Mouse (Mus musculus) limb, embryonic 10.5 days (tissue): ENCODE measurements around the gene Eif4h. TPM values are rescaled to one million over a fixed set of nuclear protein-coding genes. Genes with fewer than 3 reads are reported as not detected.
A peak's percentile ranks its signal among the peaks of the same experiment; 100 is the strongest.

ENCODE experiments used
- DNase-seq: peaks from one replicate; pipeline ENCODE4 v3.0.0-alpha.2; 2017; ENCODE audit warnings: low spot score
- H3K27ac ChIP-seq: fragments of 300-500 bp; sonication (generic); 2 replicates; pipeline ENCODE4 v1.5.1; 2016; ENCODE audit warnings: mild to moderate bottlenecking
- H3K27me3 ChIP-seq: fragments of 300-500 bp; sonication (generic); 2 replicates; pipeline ENCODE4 v1.6.1; 2016; ENCODE audit warnings: low read depth, mild to moderate bottlenecking; ENCODE audit not compliant: poor library complexity, severe bottlenecking
- H3K36me3 ChIP-seq: fragments of 300-500 bp; sonication (generic); 2 replicates; pipeline ENCODE4 v1.6.1; 2016; ENCODE audit warnings: mild to moderate bottlenecking, moderate library complexity
- H3K4me1 ChIP-seq: fragments of 300-500 bp; sonication (generic); 2 replicates; pipeline ENCODE4 v1.6.1; 2016
- H3K4me3 ChIP-seq: fragments of 300-500 bp; sonication (generic); 2 replicates; pipeline ENCODE4 v1.5.1; 2016; ENCODE audit warnings: mild to moderate bottlenecking, moderate library complexity
- H3K9me3 ChIP-seq: fragments of 300-500 bp; sonication (generic); replicated peaks from 2 replicates; pipeline ENCODE4 v1.6.1; 2016; ENCODE audit warnings: mild to moderate bottlenecking
- WGBS: fragments of 180-500 bp; shearing (Covaris S2); methylation state at CpG from one replicate; pipeline ENCODE4 v1.1.7; 2016; 5-methylcytosine and 5-hydroxymethylcytosine counted together
- polyA plus RNA-seq: library from polyadenylated mRNA; unstranded; fragments of >200 nt; fragmentation: Nextera tagmentation; extraction: Ambion mirVana; gene quantifications from 2 replicates; pipeline ENCODE4 v1.2.1, GENCODE M21; 2016

Gene Eif4h
- polyA plus RNA-seq, 1 experiment from 2014 or later: 664 TPM

DNA sequence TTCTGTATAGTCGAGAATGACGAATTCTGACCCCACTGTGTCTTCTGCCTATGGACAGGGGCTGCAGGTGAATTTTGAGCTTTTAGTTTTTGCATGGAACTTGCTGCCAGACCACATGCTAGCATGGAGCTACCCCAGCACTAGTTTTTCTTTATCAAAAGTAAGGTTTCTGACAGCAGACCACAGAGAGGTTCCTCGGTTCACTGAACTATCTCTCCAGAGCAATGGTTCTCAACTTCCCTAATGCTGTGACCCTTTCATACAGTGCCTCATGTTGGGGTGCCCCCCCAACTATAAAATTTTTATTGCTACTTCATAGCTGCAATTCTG, 55.4 kb downstream of the Eif4h start:
- Histone ChIP-seq H3K4me1 (peaks cover 17% of the 10 kb centered on the region), H3K27me3 (no peaks in the 10 kb centered on the region), H3K4me3 (peak overlapping the region; percentile 93), H3K9me3 (no peaks in the 10 kb centered on the region), H3K27ac (no peak overlapping the region), H3K36me3 (peaks cover 40% of the 10 kb centered on the region)
- no peak for DNase-seq
- WGBS: 89% methylated on average over 3 of the region's 3 CpGs

DNA sequence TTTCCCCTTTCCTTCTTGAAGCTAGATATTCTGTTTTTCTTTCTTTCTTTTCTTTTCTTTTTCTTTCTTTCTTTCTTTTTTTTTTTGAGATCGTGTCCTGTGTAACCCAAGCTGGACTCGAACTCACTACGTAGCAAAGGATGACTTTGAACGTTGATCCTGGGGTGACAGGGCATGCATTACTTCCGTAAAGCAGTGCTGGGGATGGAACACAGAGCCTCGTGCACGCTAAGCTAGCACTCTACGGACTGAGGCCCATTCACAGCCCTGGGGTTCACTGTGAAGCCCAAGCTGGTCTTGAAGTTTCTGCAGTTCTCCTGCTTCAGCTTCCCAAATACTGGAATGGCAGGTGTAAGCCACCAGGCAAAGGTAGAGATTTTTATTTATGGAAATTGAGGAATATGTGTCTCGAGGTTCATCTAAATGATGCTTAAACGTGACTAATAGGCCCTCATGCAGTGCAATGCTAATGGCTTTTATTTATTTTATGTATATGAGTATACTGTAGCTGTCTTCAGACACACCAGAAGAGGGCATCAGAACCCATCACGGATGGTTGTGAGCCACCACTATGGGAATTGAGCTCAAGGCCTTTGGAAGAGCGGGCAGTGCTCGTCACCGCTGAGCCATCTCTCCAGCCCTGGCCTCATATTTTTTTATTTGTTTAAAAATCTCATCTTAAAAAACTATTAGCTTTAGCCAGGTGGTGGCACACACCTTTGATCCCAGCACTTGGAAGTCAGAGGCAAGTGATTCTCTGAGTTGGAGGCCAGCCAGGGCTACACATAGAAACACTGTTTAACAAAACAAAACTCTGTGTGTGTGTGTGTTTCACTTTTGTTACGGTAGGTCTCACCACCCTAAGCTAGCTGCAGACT, 56.0 kb downstream of the Eif4h start:
- Histone ChIP-seq H3K4me3 (peak overlapping the region; percentile 93), H3K27me3 (no peaks in the 10 kb centered on the region), H3K27ac (peak overlapping the region; percentile 90), H3K9me3 (no peaks in the 10 kb centered on the region), H3K36me3 (peaks cover 34% of the 10 kb centered on the region), H3K4me1 (peaks cover 17% of the 10 kb centered on the region)
- DNase-seq: no peak
- WGBS: 35% methylated on average over 15 of the region's 15 CpGs

DNA sequence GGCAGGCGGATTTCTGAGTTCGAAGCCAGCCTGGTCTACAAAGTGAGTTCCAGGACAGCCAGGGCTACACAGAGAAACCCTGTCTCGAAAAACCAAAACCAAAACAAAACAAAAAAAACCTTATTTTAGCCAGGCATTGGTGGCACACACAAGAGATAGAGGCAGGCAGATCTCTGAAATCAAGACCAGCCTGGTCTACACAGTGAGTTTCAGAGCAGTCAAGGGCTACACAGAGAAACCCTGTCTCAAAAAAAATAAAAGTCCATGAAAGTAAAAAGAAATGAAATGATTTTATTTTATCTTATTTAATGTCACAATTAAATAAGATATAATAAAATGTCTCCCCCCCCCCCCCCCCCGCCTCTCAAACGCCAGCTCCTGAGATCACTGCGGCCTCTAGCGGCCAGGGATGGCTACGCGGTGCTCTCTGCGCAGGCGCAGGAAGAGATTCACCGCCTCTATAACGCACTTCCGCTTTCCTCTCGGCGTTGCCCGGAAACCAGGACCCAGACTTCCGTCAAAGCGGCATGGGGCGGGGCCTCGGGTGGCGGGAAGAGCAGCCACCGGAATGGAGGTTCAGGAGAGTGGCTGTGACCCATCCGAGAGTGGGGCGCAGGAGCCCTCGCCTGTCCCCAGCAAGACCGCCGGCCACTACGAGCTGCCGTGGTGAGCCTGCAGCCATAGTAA, 56.9 kb downstream of the Eif4h start:
- 8% methylated on average over 27 of the region's 30 CpGs for WGBS
- H3K27ac ChIP-seq: peak overlapping the region; percentile 90
- H3K9me3 ChIP-seq: no peaks in the 10 kb centered on the region
- peak; percentile 98 for DNase-seq
- H3K27me3 ChIP-seq: no peaks in the 10 kb centered on the region
- peak overlapping the region; percentile 93 for H3K4me3 ChIP-seq
- H3K4me1 ChIP-seq: peaks cover 17% of the 10 kb centered on the region
- peaks cover 25% of the 10 kb centered on the region for H3K36me3 ChIP-seq

DNA sequence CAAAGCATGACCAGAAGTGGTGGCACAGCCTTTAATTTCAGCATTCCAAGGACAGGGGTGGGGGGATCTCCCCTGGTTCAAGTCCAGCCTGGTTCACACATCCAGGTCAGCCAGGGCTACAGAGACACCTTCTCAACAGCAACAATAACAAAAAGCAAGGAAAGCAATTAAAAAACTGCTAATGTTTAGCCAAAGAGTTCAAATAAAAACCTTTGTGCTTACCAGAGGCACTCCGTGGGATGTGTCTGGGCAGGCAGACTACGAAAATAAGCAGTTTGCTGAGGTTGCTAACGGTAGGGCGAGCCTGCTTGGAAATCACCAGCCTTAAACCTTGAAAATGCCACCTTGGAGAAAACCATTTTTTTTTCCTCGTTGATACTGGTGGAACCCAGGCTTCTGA, 58.1 kb downstream of the Eif4h start, which contains the start of gene Rfc2:
Gene Rfc2, plus strand, starts transcription at position 221 of the 400 bp plus-strand sequence.
- Histone ChIP-seq H3K4me3 (no peak within 1 kb of the TSS), H3K9me3 (no peaks in the 10 kb centered on the region), H3K36me3 (peaks cover 13% of the 10 kb centered on the region), H3K4me1 (peaks cover 17% of the 10 kb centered on the region), H3K27me3 (no peaks in the 10 kb centered on the region), H3K27ac (no peak within 1 kb of the TSS)
- no peak for DNase-seq
- 82% methylated on average over 5 of the region's 5 CpGs for WGBS

DNA sequence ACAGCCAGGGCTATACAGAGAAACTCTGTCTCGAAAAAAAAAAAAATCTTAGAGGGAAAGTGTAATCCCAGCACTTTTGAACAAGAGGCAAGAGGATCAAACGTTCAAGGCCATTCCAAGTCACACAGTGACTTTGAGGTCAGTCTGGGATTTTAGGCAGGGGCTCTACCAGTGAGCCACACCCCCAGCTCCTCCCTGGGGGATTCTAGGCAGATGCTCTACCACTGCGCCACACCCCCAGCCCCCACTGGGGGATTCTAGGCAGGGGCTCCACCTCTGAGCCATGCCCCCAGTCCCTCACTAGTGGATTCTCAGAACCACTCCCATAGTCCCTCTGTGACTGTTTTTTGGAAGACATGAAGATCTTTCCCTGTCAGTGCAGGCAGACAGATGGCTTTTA, 60.2 kb downstream of the Eif4h start:
- 71% methylated on average over 3 of the region's 3 CpGs for WGBS
- no peaks in the 10 kb centered on the region for H3K27me3 ChIP-seq
- H3K36me3 ChIP-seq: no peaks in the 10 kb centered on the region
- no peaks in the 10 kb centered on the region for H3K9me3 ChIP-seq
- H3K4me1 ChIP-seq: peaks cover 12% of the 10 kb centered on the region
- no peak for DNase-seq
- no peak overlapping the region for H3K27ac ChIP-seq
- no peak overlapping the region for H3K4me3 ChIP-seq

DNA sequence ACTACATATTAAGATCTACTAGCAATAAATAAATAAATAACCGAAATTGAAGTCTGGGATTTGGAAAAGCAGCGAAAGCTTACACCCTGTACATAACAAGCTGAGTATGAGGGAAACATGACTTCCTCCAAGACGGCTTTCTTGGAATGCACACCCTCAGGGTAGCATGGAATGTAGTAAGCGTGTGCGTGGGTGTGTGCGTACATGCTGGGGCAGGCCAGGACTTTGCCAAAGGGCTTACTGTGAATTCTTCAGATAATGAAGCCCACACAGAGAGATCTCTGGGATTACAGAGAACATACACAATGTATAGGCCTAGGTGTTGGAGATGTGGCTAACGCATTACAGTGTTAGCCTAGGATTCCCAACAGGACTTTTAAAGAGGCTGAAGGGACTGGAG, 61.8 kb downstream of the Eif4h start:
- Histone ChIP-seq H3K9me3 (no peaks in the 10 kb centered on the region), H3K36me3 (no peaks in the 10 kb centered on the region), H3K27me3 (no peaks in the 10 kb centered on the region), H3K4me3 (no peak overlapping the region), H3K4me1 (peaks cover 8% of the 10 kb centered on the region), H3K27ac (no peak overlapping the region)
- 85% methylated on average over 7 of the region's 7 CpGs for WGBS
- DNase-seq: no peak

DNA sequence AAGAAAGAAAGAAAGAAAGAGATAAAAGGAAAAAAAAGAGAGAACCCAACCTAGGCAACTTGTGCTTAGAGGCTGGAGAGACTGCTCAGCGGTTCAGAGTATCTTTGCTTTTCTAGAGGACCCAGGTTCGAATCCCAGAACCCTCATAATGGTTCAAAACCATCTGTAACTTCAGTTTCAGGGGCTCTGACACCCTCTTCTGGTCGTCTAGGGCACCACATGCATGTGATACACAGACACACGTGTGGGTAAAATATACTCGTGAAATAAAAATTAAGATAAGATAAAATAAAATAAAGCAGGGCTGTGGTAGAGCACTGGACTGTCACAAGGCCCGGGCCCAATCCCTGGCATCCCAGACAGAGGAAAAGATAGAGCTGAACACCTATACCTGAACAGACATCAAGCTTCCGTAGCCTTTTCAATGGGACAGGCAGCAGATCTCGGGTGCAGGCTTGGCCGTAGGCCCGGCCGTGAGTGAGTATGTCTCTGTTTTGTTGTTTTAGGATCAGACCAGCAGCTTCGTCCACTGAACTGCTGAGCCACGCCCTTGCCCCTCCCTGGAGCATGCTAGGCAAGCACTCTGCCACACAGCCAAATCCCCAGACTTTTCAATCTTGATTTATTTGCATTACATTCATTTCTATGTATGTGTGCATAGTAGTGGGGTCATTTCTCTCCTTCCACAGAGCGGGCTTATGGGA, 62.6 kb downstream of the Eif4h start:
- Histone ChIP-seq H3K27ac (no peak overlapping the region), H3K36me3 (no peaks in the 10 kb centered on the region), H3K9me3 (no peaks in the 10 kb centered on the region), H3K4me1 (peaks cover 14% of the 10 kb centered on the region), H3K27me3 (no peaks in the 10 kb centered on the region), H3K4me3 (no peak overlapping the region)
- 85% methylated on average over 14 of the region's 14 CpGs for WGBS
- DNase-seq: no peak

DNA sequence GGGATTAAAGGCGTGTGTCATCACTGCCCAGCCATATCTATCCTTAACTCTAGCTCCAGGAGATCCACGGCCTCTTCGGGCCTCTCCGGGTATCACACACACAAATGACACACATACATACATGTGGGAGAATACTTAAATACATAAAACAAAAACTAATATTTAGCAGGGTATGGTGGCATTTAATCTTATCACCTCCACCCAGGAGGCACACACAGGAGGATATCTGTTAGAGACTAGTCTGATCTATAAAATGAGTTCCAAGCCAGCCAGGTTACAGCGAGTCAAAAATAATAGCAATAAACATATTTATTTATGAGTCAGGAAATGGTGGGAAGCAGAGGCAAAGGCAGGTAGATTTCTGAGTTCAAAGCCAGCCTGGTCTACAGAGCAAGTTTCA, 63.5 kb downstream of the Eif4h start:
- peaks cover 14% of the 10 kb centered on the region for H3K4me1 ChIP-seq
- H3K4me3 ChIP-seq: no peak overlapping the region
- no peak overlapping the region for H3K27ac ChIP-seq
- no peaks in the 10 kb centered on the region for H3K36me3 ChIP-seq
- H3K27me3 ChIP-seq: no peaks in the 10 kb centered on the region
- no peaks in the 10 kb centered on the region for H3K9me3 ChIP-seq
- no peak for DNase-seq
- 98% methylated on average over 5 of the region's 5 CpGs for WGBS

DNA sequence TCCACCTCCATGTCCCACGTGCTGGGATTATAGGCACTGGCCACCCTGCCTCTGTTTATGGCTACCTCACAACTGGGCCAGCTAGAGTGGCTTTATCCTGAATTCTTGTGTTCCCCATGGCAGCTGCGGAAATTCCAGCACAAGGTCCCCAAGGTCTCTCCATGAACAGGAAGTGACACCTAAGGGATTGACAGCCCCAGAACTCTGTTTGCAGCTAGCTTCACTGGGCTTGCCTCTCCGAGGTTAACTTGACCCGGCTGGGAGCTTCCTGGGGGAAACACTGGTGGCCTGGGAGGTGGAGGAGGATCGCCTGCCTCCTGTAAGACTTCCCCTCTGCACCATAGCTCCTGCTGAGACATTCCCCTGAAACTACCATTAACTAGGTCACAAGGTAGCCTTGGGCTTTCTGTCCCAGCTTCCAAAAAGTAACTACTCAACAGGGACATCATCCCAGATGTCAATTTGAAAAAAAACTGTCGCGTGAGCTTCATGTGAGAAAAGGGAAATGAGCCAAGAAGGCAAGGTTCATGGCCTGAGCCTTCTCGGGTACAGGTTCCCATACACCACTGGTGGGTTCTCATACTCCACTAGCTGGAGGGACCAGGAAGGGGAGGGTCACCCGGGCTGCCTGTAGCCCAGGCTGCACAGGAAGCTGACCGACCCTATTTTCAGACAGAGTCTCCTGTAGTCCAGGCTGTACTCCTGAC, 66.6 kb downstream of the Eif4h start:
- H3K4me3 ChIP-seq: peak overlapping the region; percentile 62
- DNase-seq: peak; percentile 43
- no peaks in the 10 kb centered on the region for H3K9me3 ChIP-seq
- H3K4me1 ChIP-seq: peaks cover 30% of the 10 kb centered on the region
- H3K27me3 ChIP-seq: no peaks in the 10 kb centered on the region
- WGBS: 44% methylated on average over 10 of the region's 10 CpGs
- H3K36me3 ChIP-seq: no peaks in the 10 kb centered on the region
- peak overlapping the region; percentile 86 for H3K27ac ChIP-seq

DNA sequence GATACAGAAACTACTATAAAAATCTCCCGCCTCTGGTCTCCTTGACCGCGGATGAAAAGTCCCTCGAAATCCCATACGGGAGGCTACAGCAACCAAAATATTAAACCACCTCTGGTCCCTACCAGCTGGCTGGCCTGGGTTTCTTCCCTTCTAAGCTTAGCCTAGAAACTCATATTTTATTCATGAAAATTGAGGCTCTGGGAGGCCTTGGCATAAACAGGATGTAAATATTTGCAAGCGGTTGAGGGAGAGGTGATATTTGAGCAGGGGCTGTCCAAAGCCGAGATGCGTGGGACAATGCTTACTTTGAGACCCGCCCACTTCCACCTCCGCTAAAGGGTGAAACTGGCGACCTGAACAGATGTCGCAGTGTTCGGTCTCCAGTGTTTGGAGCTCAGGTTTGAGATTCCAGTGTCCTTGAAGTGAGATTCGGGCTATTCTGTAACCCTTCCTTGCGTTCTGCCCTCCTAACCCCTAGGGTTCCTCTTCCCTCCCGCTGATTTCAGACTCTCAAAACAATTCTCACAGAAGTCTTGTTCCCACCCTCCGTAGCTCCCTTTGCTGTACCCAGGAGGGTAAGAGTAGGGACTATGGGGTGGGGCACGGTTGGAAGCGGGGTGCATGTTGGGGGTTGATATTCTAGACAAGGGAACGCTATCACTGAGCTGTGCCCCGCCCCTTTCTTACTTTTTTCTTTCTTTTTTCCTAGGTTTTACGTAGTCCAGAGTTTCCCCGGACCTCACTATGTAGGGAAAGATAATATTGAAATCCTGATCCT, 67.4 kb downstream of the Eif4h start:
- no peaks in the 10 kb centered on the region for H3K36me3 ChIP-seq
- no peaks in the 10 kb centered on the region for H3K9me3 ChIP-seq
- peaks cover 30% of the 10 kb centered on the region for H3K4me1 ChIP-seq
- peak overlapping the region; percentile 62 for H3K4me3 ChIP-seq
- DNase-seq: peak; percentile 73
- H3K27ac ChIP-seq: peak overlapping the region; percentile 86
- WGBS: 2% methylated on average over 23 of the region's 23 CpGs
- H3K27me3 ChIP-seq: no peaks in the 10 kb centered on the region
